Mouse (Mus musculus): Measurements from ENCODE around the gene Tulp3. TPM values are rescaled to one million over a fixed set of nuclear protein-coding genes. Genes with fewer than 3 reads are reported as not detected.
"Not testable (repeated sequence)": the region's sequence is repeated elsewhere in the genome, so short reads cannot be mapped to it uniquely, and the experiment has no call there.

The Tulp3 gene
- total RNA-seq (2021) = 53.8 and 54.2 TPM in 2 replicates
- long read RNA-seq, partial matches to known transcripts = 0 of 6 reads
- long read RNA-seq, other reads (novel, unspliced or antisense) = 6 of 6 reads

DNA sequence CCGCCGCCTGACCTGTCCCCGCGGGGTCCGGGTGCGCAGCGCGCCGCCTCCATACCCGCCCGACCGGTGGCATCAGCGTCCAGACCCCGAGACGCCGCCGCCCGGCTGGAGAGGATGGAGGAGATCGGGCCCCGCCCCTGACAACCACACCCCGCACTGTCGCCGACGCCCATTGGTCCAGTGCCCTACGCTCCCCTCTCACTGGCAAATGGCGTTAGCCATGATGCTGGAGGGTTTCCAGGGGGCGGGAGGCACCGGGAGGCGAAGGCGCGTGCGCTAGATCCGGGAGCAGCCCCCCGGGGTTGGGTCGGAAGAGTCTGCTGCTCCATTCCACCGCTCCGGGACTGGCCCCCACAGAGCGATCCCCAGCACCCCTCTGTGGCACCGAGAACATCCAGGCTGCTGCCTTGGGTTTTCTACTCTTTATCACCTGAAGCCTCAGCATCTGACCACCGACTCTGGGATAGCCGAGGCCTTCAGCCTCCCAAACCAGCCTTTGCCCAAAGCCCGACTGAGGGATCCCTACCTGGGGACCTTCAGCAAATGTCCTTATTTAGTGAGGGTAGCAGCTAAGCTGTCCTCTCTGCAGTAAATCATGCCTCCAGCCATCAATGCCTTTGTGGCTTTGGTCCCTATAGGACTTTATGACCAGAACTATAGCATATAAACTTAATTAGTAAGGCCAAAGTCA, at the start of gene Tulp3:
Tulp3 (minus strand) TSS at position 126 of the 691 bp plus-strand sequence.
- peak; percentile 98 for DNase-seq

DNA sequence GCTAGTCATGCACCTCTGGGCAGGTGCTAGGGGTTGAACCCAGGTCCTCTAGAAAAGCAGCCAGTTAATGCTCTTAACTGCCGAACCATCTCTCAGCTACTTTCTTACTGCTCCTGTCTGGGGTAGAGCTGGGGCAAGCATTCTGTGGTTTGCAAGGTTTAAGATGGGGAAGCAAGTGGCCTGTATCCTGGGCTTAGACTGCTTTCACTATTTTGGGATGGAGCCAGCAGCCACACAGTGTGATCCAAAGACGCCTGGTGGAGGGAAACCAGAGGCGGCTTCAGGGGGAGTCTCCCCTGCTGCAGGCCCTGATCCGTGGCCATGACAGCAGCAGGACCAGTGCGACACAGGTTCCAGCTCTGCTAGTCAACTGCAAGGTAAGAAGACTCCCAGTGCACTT, 49.1 kb upstream of the Tulp3 start:
- no peak for DNase-seq

DNA sequence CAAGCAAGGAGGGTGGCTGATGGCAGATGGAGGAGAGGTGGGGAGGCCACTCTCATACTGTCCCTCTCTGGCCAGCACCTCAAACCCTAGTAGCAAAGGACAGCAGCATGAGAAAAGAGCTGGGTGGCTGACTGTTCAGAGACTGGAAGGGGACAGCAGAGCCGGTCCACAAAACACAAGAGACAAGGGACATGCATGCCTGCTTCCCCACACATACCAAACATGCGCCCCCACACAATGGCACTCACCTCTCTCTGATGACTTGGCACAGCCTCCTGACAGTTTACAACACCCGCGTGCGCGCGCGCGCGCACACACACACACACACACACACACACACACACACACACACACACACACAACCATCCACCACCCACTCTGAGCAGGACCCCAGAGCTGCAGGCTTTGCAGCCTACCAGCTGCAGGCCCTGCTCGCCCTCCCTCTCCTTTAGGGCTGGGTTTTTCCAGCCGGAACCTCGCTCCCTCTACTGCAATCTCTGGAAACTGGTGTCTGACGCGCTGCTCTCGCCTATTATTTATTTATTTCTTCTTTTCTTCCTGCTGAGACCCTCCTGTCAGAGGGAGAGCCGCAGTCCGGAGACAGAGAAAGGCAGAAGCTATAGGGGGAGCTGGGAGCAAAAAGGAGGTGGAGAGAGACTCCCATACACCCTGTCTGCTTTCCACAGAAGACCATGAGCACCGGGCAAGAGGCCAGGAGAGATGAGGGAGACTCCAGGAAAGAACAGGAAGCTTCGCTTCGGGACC, 44.0 kb upstream of the Tulp3 start:
- peak; percentile 58 for DNase-seq

DNA sequence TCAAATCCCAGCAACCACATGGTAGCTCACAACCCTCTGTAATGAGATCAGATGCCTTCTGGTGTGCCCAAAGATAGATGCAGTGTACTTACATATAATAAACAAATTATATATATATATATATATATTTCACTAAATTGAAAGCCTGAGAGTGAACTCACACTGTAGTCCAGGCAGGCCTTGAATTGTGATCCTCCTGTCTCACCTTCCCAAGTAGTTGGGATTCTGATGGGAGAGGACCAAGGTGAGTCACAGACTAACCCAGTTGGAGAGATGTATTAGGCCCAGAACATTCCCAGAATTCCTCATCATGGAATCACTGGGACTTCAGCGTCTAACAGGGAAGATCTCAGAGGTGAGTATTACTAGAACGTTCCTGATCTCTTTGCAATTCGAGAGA, 43.3 kb upstream of the Tulp3 start, which contains the start of gene Nrip2:
Nrip2 (plus strand) TSS at position 301 of the 400 bp plus-strand sequence.
- no peak for DNase-seq

DNA sequence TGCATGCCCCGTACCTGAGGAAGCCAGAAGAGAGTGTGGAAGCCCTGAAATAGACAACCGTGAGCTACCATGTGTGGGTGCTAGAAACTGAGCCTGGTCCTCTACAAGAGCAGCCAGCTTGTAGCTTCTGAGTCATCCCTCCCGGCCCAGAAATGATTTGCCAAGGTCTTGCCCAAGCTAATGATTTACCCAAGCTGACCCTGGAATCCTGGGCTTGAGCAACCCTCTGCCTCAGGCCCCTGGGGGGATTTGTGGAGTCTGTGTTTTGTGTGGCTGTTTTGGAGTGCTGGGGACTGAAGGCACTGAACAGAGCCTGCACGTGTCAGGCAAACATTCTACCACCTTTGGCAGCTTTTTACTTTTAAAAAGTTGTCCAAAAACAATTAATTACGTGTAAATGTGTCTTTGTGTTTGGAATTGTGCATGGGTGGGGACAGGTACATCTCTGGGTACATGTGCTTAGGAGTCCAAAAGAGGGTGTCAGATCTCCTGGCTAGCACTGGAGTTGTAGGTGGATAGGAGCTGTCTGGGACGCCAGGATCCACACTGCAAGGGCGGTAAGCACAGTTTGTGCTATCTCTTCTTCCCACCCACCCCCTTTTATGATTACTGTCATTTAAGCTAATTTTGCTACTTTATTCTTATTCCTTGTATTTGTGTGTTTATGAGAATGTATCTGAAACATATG, 42.1 kb upstream of the Tulp3 start:
- peak; percentile 60 for DNase-seq

DNA sequence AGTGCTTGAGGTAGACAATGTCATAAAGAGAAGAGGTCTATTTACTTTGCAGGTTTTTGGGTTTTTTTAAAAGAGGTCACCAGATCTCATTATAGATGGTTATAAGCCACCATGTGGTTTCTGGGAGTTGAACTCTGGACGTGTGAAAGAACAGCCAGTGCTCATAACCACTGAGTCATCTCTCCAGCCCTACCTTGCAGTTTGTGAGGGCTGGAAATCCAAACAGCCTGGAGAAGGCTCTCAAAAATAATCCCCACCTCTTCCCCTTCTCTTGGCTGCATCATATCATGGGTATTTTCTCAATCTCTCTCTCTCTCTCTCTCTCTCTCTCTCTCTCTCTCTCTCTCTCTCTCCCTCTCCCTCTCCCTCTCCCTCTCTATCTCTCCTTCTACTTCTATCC, 35.0 kb upstream of the Tulp3 start:
- no peak for DNase-seq

DNA sequence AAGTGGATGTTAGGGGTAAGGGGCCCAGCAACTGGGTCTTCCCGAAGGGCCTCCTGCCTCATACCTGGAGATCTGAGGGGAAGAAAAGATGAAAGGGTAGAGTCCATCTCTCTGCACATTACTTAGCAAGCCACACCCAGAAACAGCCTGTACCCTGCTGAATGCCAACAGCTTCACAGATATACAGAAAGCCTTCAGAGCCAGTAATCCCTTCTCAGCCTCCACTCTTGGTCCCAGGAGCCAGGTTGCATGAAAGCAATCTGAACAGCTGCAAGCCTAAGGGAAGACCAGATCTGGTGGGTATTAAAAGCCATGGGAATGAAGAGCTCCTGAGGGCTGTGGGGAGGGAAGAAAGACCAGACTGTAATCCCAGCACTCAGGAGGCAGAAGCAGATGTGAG, 33.5 kb upstream of the Tulp3 start:
- no peak for DNase-seq

DNA sequence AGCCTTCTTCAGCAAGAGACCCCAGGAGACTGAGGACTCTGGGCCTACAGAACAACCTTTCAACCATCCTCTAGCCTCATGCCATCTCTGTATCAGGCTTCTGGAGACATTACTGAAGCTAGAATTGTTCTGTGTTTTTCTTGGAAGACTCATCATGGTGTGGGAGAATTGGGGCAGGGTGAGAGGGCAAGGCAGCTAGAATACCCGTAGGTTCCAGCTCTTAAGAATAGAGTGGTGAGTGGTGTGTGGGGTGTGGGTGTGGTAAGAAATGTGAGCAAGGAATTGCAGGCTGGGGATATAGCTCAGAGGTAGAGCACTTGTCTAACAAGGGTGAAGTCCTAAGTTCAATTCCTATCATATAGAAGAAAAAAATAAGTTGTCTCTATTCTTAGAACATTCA, 29.4 kb upstream of the Tulp3 start:
- DNase-seq = no peak

DNA sequence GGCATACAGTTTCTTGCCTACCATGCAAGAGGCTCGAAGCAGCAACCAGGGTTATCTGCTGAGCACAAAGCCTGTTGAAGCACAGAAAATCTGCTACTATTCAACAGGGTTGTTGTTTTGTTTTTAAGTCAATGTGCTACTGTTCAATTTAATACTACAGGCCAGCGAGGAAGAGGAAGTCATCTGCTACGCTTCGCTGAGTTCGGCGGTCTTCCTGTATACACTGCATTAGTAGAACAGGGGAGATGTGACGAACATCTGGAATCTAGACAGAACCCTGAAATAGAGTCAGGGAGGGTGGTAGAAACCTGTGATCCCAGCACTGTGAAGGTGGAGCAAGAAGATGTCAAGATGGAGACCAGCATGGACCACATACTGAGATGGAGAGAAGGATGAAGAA, 28.1 kb upstream of the Tulp3 start:
- no peak for DNase-seq

DNA sequence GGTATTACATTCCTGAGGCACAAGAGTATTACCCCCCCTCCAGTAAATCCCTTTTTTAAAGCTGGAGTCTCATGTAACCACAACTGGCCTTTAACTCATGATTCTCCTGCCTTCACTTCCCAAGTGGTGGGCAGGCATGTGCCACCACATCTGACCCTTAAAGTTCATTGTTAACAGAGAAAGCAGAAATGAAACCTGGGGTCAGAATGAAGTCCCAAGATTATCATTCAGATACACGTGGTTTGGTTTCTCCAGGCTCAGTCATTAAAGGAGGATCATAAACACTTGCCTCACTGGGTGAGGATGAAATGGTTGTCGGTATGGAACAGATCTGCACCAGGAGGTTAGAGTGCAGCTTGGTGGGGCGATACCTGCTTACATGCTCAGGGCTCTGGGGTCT, 25.6 kb upstream of the Tulp3 start:
- no peak for DNase-seq

DNA sequence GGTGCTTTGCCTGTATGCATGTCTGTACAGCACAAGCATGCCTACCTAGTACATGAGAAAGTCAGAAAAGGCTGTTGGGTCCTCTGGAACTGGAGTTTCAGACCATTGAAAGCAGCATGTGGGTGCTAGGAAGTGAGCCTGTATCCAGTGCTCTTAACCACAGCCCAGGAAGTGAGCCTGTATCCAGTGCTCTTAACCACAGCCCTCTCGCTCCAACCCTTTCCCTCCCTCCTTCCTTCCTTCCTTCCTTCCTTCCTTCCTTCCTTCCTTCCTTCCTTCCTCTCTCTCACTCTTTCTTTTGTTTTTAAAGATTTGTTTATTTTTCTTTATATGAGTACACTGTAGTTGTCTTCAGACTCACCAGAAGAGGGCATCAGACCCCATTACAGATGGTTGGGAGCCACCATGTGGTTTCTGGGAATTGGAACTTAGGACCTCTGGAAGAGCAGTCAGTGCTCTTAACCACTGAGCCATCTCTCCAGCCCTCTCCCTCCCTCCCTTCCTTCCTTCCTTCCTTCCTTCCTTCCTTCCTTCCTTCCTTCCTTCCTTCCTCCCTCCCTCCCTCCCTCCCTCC, 25.0 kb upstream of the Tulp3 start:
- not testable (repeated sequence) for DNase-seq

DNA sequence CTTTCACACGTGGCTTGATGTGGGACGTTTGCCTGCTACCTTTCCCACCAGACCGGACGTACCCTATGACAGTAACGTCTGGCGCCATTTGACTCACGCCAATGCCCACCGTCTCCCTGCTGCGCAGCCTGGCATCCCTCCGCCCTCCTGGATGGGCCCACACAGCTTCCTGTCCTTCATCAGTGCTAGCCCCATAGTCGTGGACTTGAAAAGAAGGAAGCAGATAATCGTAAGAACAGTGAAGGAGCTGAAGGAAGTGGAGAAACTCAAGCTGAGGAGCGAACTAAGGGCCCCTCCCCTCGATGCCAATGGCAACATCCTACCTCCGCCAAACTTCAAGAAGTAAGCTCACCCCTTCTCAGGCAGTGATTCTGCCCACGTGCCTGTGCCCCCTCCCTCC, 24.0 kb upstream of the Tulp3 start:
- DNase-seq = no peak

DNA sequence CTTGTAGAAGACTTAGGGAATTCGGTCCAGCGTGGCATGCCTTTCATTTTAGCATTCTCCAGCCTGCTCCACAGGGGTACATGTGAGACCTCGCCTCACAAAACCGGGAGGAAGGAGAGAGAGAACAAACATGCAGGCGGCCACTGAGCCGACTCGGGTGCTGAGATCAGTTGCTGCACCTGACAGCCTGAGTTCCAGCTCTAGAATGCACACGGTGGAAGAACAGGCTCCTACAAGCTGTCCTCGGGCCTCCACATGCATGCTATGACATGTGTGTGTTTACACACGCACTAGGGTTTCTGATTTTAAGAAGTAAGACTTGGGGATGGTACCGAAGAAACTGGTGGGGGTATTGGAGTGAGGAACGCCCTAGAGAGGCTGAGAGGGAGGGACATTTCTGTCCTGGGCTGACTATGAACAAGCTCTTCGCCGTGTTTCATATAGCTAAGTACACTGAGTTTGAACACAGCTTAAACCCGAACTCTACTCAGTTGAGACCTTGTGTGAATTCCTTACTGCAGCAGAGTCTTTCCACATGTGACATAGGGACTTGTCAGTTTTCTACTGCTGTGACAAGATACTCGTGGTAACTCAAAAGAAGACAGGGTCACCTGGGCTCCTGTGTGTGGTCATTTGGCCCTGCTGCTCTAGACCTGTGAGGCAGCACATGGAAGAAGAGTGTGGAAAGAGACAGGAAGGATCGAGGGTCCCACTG, 20.9 kb upstream of the Tulp3 start:
- no peak for DNase-seq

DNA sequence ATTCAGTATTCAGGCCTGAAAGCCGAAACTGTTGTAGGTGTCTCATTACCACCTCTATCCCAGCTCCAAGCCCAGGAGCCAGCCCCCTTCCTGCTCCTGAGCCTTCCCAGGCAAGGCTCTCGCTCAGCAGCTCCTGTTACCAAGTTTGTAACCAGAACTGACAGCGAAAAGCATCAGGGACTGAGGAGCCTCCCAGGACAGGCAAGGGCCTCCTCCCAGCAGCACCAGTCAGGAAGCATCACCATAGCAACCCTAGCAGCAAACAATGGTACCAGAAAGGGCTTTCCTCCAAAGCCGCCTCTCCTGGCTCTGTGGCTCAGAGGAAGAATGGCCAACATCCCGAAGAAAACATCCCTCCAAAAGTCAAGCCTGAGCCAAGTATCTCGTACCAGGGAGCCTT, 19.5 kb upstream of the Tulp3 start, which contains the start of the genes Tex52 and Gm44596:
Tex52 (plus strand) TSS at position 265 of the 400 bp plus-strand sequence.
Gm44596 (plus strand) TSS at position 312 of the 400 bp plus-strand sequence.
- DNase-seq = no peak

DNA sequence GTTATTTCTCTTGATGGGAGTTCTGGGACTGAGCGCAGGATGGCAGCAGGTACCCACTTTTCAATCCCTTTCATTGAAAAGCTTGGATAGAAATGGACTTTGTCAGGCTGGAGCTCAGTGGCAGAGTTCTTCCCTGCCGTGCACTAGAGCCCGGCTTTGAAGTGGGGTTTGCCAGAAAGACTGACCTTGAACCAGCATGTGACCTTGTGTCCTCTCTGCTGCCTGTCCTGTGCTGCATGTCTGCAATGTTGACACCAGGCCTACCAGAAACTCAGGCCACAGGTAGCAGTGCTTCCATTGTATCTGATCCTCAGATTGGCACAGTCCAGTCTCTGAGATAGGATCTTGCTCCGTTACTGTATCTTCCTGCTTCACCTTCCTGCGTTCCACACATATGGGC, 14.4 kb upstream of the Tulp3 start:
- no peak for DNase-seq

DNA sequence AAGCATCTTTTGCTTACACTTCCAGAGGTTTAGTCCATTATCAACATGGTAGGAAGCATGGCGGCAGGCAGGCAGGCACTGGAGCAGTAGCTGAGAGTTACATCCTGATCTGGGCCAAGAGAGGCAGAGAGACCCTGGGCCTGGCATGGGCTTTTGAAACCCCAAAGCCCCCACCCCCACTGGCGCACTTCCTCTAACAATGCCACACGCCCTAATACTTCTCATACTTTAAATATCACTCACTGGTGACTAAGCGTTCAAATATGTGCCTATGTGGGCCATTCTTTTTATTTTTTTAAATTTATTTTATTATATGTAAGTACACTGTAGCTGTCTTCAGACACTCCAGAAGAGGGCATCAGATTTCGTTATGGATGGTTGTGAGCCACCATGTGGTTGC, 10.8 kb upstream of the Tulp3 start:
- no peak for DNase-seq

DNA sequence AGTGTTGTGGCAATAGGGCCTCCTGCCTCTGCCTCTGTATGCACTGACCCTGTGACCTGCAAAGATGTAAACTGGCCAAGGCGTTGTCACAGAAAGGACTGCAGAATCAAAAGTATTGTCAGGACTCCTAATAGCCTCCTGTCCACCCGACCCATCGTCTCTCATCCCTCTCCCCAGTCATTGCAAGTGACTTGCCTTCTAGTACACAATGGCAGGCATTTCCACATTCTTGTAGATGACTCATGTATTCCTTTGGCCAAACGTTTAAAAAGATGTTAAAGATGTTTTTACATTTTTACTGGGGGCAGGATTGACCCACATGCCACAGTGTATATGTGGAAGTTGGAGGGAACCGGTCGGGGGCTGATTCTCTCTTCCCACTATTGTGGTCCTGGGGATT, 9.1 kb upstream of the Tulp3 start:
- no peak for DNase-seq

DNA sequence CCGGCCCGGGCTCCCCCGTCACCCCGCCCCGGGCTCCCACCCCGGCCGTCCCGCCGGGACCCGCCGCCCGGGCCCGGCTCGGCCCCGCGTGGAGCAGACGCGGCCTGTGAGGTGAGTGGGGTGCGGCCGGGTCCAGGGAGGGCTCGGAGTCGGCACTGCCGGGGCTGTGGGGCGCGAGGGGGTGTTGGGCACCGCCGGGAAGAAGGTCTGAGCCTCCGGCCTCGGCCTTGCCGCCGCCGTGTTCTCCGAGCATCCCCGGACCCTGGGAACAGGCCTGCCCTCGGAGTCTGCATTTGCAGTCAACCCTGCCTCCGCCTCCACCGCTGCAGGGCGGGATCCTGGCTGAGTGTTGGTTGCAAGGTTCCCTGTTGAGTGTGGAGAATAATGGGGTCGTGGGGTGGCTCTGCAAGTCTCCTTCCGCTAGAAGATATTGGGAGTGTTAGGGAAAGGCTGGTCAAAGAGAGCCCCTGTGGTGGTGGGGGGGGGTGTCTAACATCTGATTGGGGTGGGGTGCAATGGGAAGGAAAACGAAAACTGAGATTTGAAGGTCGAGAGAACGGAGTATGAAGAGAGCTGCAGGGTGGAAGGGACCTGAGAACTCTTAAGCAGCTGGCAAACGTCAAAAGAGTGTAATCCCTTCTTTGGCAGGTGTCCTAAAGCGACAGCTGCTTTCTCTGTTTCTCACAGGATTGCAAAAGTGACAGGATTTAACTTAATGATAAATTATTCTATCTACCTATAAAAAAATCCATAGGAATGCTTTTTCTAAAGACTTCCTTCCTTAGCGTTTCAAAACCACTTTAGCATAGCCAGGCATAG, 7.6 kb upstream of the Tulp3 start:
- DNase-seq = no peak

DNA sequence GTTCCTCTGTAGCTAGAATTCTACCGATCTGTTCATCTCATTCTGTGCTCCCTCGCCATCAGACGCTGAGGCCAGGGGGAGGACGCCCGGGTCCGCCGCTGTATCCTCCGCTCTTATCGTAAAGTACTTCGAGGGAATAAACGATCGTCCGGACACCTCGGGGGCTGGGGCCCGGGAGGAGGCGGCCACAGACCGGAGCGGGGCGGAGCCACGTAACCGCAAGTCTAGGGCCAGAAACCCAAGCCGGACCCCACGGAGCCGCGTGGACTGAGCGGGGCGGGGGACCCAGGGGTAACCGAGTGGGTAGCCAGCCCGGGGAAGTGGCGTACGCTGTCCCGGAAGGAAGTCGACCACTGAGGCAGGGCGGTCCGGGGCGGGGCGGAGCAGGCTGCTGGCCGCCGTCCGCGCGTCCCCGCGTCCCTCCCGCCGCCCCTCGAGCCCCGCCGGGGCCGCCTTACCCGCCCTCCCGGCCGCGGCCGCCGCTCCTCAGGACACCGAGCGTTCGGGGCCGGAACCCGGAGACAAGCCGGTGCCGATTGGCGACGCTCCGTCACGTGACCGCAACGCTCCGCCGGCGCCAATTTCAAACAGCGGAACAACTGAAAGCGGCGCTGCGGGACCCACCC, 6.8 kb upstream of the Tulp3 start, which contains the start of the genes Rhno1 and Foxm1:
Rhno1 (minus strand) TSS at position 531 of the 626 bp plus-strand sequence.
Foxm1 (plus strand) TSS at position 587 of the 626 bp plus-strand sequence.
- DNase-seq = peak; percentile 87

DNA sequence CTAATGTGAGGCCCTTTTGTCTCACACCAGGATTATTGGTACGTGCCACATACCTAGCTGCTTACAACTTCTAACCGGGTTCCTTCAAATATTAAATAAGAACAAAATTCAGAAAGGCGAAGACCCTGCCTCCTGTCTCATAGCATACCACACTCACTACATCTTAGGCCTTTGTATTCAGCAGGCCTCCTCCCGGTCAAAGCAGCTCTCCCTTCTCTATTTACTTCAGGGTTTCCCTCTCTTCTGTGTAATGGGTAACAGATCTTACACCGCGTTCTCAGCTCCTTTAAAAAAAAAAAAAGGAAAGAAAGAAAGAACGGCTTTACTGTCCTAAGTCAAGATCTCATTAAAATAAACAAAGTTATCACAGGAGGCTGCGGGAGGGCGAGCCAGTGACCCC, 6.2 kb upstream of the Tulp3 start:
- DNase-seq = no peak

Data from adrenal gland, postnatal 25 days (tissue).